Mouse (Mus musculus) urinary bladder, adult 2 months (tissue): ENCODE measurements around the gene Eloa. TPM values are rescaled to one million over a fixed set of nuclear protein-coding genes. Genes with fewer than 3 reads are reported as not detected.

ENCODE experiments used
- DNase-seq: peaks from one replicate; pipeline ENCODE4 v3.0.0; 2022; ENCODE audit warnings: low spot score
- polyA plus RNA-seq: library from polyadenylated mRNA; depleted of rRNA; stranded (reverse); fragments of >200 nt; gene quantifications from 2 replicates; pipeline ENCODE4 v1.2.3, GENCODE M21; 2012

Gene Eloa
- polyA plus RNA-seq, 1 experiment, result 25.2 TPM

- DNase-seq, result no peak
Measured at GRCm38 (mm10) chr4:136030968-136031909, 9.7 kb upstream of the Eloa start.

DNA sequence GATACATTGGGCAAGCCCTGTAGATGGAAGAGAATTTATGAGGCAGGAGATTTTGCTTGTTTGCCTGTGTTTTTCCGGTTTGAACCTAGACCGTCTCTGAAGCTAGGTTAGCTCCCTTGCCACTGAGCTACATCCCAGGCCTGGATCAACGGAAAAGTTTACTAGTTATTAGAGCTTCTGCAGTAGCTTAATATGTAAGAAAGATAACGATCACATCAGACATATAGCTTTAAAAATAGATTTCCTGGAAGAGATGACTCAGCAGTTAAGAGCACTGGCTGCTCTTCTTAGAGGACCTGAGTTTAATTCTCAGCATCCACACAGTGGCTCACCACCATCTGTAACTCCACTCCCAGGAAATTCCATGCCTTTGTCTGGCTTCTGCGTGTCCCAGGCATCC is 7.1 kb upstream of the Eloa start:
- DNase-seq, result no peak

DNA sequence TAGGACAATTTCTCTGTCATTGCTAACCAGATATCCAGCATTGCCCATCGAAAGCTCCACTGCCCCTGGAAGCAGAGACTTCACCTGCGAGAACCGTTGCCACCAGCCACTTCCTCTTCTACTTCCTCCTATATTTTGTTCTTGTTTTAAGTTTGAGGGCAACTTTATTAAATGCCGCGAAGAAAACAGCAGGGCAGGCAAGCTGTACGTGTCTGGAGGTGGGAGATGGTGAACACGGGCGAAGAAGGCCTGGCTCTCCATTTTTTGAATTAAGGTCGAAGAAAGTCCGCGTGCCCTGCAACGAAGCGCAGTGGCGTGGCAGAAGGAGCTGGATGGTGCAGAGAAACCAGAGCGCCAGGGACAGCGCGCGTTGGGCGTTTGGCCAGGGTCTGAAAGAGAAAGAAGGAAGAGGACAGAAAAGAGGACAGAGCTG is 6.6 kb upstream of the Eloa start:
- DNase-seq, result no peak

DNA sequence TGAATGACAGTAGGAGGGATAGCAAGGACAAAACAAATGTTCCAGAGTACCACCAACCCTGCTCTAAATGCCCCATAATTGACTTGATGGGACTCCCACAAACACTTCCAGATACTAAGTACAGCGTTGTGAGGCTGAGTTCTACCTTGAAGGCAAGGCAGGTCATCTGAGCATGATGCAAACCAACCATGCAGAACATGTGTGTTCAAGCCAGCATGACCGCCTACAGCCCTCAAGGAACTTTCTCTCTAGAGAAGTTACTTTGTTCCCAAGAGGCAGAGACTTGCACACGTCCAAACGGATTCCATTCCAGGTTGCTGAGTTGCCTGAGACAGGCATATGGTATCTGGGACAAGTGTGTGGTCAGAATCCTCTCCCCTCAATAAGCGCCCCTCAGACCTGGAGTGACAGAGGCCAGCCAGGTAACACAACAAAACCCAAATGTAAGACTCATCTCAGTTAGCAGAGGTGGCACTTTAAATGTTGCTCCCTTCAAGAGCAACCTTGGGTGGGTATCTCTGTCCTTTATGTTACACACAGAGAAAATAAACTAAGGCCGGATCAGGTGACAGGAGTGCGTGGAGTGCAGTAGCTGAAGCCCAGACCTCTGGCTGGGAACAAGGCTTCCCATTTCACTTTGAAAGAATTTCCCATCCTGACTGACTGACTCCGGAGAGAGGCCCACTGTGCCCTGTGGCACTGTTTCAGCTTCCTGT is 6.0 kb upstream of the Eloa start:
- DNase-seq, result no peak

GRCm38 (mm10) chr4:136025350-136025749 is 3.8 kb upstream of the Eloa start:
- no peak for DNase-seq

DNA sequence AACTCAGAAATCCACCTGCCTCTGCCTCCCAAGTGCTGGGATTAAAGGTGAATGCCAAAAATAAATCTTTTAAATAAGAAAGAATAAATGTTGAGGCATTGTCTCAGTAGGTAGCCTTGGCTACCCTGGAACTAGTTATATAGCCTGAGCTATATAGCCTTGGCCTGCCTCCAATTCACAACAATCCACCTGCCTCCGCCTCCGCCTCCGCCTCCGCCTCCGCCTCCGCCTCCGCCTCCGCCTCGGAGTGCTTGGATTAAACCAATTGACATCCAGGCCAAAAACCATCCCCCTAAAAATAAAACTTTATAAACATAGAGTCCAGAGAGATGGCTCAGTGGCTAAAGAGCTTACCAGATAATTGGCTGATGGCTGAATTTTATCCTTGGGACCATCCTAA is 1.4 kb upstream of the Eloa start:
- DNase-seq, result no peak

- no peak for DNase-seq
Measured at GRCm38 (mm10) chr4:136020743-136021548, 617 bp downstream of the Eloa start.

- DNase-seq, result no peak
Measured at GRCm38 (mm10) chr4:136016059-136016602, 5.4 kb downstream of the Eloa start.

- DNase-seq, result no peak
Measured at GRCm38 (mm10) chr4:136010586-136010985, 11.0 kb downstream of the Eloa start.

DNA sequence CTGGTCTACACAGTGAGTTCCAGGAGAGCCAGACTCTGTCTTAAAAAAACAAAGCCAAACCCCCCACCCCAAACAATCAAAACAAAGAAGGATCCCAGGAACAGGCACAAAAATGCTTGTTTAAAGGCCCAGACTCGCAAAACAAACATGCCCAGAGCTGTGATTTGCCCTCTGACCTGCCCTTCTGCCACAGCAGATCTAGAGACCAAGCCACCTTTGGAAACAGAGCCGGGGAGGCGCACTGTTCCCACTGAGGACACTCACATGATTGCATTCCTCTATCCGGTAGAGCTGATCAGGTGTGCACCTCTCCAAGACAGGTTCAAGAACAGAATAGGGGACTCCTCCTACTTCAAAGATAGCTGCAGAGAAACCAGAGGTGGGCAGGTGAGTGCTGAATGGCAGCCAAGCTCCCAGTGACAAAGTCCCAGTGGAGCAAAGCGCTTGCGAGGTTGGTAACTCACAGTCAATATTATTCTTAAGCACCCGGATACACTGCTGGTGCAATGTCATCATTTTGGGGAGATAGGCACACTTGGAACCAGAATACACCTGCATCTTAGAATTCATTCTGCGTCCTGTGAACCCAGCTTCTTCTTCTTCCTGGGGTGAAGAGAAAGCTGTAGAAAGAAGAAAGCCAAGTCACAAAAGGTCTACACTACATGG is 12.6 kb downstream of the Eloa start:
- no peak for DNase-seq

- DNase-seq, result no peak
Measured at GRCm38 (mm10) chr4:136006821-136007220, 14.7 kb downstream of the Eloa start.

DNA sequence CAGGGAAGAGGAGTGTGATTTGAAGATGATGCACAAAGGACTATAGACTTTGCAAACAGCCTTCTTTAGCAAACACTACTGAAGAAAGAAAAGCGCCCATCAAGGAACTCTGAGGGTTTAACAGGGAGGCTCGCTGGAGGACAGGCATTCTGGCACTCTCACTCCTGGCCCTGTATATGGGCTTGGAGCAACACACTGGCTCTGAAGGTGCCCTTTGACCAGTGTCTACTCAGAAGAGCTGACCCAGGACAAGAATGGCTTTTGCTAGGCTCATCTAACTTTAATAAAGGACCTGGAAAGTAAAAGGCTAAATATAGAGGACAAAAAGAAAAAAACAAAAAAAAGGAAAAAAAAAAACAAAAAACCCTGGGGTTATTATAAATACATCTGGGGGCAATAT is 16.6 kb downstream of the Eloa start:
- no peak for DNase-seq

DNA sequence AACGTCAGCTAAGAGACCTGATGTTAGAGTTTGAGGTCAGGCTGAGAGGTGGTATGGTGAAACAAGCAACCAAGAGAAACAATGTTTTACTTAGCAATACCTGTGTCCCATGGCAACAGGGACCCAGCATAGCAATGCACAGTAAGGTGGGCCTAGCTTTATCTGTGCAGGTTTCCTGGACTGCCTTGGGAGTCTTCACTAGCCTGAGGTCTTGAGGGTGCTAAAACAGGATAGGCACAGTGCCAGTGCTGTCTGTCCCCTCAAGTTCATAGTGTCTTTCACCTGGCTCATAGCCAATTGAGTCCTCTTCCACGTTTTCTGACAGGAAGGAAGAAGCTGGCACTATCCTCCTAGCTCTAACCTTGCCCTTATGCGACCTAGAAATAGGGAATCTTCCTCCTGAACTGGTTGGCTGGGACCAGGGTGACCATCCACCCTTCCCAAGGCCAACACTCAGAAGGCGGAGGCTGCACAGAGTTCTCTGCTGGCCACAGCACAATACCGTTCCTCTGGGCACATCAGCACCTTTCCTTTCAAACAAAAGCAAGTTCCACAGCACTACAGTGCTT is 17.4 kb downstream of the Eloa start:
- no peak for DNase-seq

DNA sequence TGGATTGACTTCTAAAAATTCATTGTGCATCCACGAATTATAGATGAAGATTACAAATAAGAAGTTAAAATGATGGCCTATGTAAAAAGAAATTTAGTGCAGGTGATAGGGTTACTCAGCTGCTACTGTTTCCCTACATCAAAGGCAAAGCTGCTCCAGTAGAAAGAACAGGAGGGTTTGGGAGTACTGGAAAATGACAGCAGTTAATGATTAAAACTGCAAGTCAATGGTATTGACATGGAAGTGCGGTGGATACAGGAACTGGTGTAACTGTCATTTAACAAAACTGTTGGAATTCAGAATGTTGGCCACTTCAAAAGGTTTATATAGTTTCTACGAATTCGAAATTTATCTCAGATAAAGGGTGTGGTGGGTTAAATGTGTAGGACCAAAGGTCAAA is 26.4 kb downstream of the Eloa start:
- no peak for DNase-seq

DNA sequence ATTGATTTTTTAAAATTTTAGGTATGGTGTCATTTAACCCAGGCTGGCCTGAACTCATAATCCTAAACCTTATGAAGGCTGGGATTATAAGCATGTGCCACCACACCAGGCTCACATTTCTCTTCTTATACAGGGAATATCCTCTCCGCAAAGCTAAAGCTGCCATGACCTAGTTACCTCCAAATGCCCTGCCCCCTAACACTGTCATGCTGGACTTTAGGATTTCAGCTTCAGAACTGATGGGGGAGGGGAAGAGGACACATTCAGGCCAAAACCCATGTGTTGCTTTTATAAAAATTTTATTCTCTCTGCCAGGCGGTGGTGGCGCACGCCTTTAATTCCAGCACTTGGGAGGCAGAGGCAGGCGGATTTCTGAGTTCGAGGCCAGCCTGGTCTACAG is 27.6 kb downstream of the Eloa start:
- no peak for DNase-seq

- no peak for DNase-seq
Measured at GRCm38 (mm10) chr4:135987714-135988113, 33.8 kb downstream of the Eloa start.

GRCm38 (mm10) chr4:135986943-135987710 is 34.4 kb downstream of the Eloa start, which contains the start of gene Pithd1:
Gene Pithd1 (minus strand): TSS chr4:135987264.
- DNase-seq, result peak; percentile 91

DNA sequence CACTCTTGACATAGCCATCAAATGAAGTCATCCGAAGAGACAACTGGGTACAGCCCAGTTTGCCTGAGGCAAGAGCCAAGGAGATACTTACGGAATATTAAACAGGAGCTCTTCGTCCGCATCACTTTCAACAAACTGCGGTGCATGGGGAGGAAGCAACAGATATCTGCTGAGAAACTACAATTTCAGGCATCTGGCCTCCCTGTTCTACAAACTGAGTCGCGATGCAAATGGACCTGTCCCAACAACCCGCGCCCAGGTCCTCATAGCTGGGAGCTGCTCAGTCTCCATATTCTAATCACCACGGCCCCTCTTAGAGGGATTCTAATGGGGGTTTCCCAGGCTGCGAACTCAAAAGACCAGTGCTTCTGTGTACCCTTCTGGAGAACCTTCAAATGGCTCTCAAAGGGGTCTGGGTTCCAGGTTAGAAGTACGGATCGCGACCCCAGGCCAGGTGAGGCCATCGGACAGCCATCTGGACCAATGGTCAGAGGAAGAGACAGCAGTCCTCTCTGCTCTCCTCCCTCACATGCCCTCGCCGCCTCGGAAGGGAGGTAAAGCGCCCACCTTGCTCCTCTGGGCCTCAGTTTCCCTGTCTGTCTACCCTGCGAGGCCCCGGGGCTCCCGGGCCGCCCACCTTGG is 35.1 kb downstream of the Eloa start:
- no peak for DNase-seq

DNA sequence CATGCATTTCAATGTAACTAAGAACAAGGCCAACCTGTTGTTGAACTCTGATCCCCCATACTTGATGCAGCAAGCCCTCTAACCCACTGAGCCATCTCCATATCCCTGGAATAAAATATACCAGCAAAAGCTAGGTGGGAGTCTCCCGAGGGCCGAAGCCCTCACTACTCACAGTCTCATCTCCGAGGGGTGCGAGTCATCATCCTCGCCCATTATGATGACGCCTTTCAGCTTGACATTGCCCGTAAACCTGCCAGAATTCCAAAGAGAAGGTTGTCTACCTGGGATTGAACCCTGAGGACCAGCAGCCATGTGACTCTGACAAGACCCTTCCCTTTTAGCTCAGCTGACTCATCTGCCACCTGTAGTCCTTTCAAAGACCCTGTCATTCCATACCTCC is 35.8 kb downstream of the Eloa start:
- no peak for DNase-seq

DNA sequence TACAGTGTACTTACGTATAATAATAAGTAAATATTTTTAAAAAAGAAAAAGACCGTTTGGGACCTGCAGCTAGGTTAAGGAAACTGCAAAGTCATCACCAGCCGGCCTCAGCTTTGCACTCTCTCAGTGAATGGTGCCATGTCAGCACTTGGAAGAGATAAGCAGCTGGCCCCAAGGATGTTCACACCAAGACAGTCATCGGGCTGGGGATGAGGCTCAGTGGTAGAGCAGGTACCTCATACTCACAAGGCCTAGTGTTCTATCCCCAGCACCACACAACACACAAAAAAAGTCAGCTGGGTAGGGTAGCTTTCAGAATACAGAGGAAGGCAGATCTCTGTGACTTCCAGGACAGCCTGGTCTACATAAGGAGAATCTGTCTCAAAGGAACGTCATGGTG is 36.4 kb downstream of the Eloa start:
- no peak for DNase-seq
